Mouse (Mus musculus) embryonic facial prominence, embryonic 15.5 days (tissue): ENCODE measurements around the gene Rhpn2. TPM values are rescaled to one million over a fixed set of nuclear protein-coding genes. Genes with fewer than 3 reads are reported as not detected.
A peak's percentile ranks its signal among the peaks of the same experiment; 100 is the strongest.

Experiments
- ATAC-seq: fragments of 200-750 bp; cut with Nextera tagmentation; 2 replicates; pipeline ENCODE4 v1.8.0; 2017; ENCODE audit warnings: low read depth, moderate TSS enrichment; ENCODE audit not compliant: insufficient number of reproducible peaks, low FRiP score, low TSS enrichment
- H3K27ac ChIP-seq: fragments of 300-500 bp; sonication (generic); replicated peaks from 2 replicates; pipeline ENCODE4 v1.5.1; 2015; ENCODE audit warnings: mild to moderate bottlenecking, inconsistent platforms
- H3K27me3 ChIP-seq: fragments of 300-500 bp; sonication (generic); 2 replicates; pipeline ENCODE4 v1.6.1; 2015; ENCODE audit warnings: inconsistent platforms
- H3K36me3 ChIP-seq: fragments of 300-500 bp; sonication (generic); 2 replicates; pipeline ENCODE4 v1.6.1; 2015; ENCODE audit warnings: mild to moderate bottlenecking, inconsistent platforms
- H3K4me1 ChIP-seq: fragments of 300-500 bp; sonication (generic); 2 replicates; pipeline ENCODE4 v1.6.1; 2015; ENCODE audit warnings: inconsistent platforms
- H3K4me2 ChIP-seq: fragments of 300-500 bp; sonication (generic); replicated peaks from 2 replicates; pipeline ENCODE4 v1.6.1; 2015; ENCODE audit warnings: mild to moderate bottlenecking, inconsistent platforms
- H3K4me3 ChIP-seq: fragments of 300-500 bp; sonication (generic); replicated peaks from 2 replicates; pipeline ENCODE4 v1.5.1; 2015; ENCODE audit warnings: mild to moderate bottlenecking, inconsistent platforms
- H3K9ac ChIP-seq: fragments of 300-500 bp; sonication (generic); 2 replicates; pipeline ENCODE4 v1.6.1; 2015; ENCODE audit warnings: inconsistent platforms
- H3K9me3 ChIP-seq: fragments of 300-500 bp; sonication (generic); replicated peaks from 2 replicates; pipeline ENCODE4 v1.6.1; 2016; ENCODE audit warnings: inconsistent platforms
- WGBS: fragments of 180-500 bp; shearing (Covaris S2); methylation state at CpG from one replicate; pipeline ENCODE4 v1.1.7; 2015; 5-methylcytosine and 5-hydroxymethylcytosine counted together
- polyA plus RNA-seq: library from polyadenylated mRNA; unstranded; fragments of >200 nt; fragmentation: Nextera tagmentation; extraction: Ambion mirVana; gene quantifications from 2 replicates; pipeline ENCODE4 v1.2.1, GENCODE M21; 2015

The Rhpn2 gene
- polyA plus RNA-seq, 1 experiment from 2014 or later = 5.2 TPM

DNA sequence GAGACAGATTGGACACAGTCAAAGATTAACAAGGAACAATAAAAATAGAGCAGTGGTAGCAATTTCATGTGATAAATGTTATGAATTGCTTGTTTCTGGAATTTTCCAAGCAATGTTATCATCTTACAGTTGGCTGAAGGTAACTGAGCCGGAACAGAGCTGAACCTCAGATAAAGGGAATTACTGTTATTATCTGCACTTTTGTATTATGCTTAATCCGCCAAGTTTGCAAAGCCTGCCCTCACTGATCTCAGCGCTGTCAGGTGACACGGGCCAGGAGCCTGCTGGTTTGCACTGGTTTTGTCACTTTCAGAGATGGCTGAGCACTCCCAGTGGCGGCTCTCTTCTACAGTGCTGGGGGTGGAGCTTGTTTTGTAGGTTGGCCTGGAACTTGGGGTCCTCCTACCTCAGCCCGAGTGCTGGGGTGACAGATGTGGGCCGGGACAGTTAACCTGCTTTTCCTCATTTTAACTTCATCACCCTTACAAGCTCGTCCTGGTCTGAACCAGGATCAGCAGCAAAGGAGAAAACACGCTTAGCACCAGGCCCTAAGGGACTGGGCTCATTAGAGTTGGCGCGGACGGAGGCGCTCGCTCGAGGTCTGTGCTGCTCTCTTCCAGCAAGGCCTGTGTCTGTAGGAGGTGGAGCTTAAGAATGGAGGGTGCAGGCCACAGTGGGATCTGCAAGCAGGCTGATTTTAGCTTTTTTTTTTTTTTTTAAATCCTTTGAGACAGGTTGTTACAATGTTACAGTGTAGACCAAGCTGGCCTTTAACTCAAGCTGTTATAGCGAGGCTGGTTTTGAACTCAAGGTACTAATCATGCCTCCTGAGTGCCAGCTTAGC is 39.4 kb downstream of the Rhpn2 start:
- Histone ChIP-seq H3K27ac (no peak overlapping the region), H3K36me3 (no peaks in the 10 kb centered on the region), H3K4me2 (no peak overlapping the region), H3K9me3 (no peaks in the 10 kb centered on the region), H3K4me3 (no peak overlapping the region), H3K27me3 (no peaks in the 10 kb centered on the region), H3K4me1 (no peaks in the 10 kb centered on the region), H3K9ac (no peak overlapping the region)
- 57% methylated on average over 16 of the region's 16 CpGs for WGBS
- ATAC-seq = peak; percentile 46; the same call in 1 of the 2 replicates

DNA sequence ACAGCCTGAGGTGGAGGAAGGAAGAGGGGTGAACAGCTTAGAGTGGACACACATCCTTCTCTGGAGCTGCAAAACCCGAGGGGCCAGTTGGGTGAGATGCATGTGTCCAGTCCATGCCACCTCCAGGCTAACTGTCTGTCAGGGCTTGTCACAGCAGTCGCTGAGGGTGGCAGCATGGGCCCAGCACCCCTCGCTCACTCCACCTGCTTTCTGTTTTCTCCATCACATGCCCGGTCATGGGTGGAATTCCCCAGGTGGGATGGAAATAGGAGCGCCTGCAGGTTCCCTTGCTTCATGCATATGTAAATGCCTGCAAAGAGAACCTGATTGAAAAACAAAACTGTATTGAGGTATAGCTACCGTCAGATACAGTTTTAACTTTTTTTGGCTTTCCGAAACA is 40.3 kb downstream of the Rhpn2 start:
- H3K36me3 ChIP-seq = no peaks in the 10 kb centered on the region
- no peaks in the 10 kb centered on the region for H3K27me3 ChIP-seq
- no peak for ATAC-seq
- WGBS = 77% methylated on average over 7 of the region's 7 CpGs
- H3K4me3 ChIP-seq = no peak overlapping the region
- no peak overlapping the region for H3K4me2 ChIP-seq
- no peaks in the 10 kb centered on the region for H3K4me1 ChIP-seq
- H3K27ac ChIP-seq = no peak overlapping the region
- no peak overlapping the region for H3K9ac ChIP-seq
- H3K9me3 ChIP-seq = no peaks in the 10 kb centered on the region

DNA sequence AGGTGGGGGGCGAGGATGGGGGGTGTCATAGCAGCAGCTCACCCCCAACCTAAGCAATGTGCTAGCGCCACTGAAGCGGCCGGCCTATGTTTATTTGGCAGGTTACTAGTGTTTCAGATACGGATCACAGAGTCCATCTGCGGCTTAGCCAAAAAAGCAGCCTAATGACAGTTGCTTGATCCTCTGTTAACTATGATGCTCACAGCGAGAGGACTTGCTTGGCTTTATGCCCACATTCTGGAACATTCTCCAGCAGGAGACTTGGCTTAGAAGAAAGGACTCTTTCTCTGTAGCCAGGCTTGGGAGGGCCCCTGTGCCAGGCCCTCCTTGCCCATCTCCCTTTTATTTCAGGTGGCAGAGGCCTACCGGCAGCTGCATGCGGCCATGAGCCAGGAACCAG is 42.7 kb downstream of the Rhpn2 start:
- Histone ChIP-seq H3K4me3 (no peak overlapping the region), H3K4me1 (0 out of 2 replicates have a peak, but pooled peaks cover 4% of the 10 kb centered on the region), H3K36me3 (no peaks in the 10 kb centered on the region), H3K9ac (no peak overlapping the region), H3K9me3 (no peaks in the 10 kb centered on the region), H3K4me2 (no peak overlapping the region), H3K27ac (no peak overlapping the region), H3K27me3 (no peaks in the 10 kb centered on the region)
- ATAC-seq = no peak
- WGBS = 82% methylated on average over 9 of the region's 9 CpGs

- H3K36me3 ChIP-seq = no peaks in the 10 kb centered on the region
- H3K9me3 ChIP-seq = no peaks in the 10 kb centered on the region
- 0 out of 2 replicates have a peak, but pooled peaks cover 4% of the 10 kb centered on the region for H3K4me1 ChIP-seq
- no peak overlapping the region for H3K9ac ChIP-seq
- no peak overlapping the region for H3K4me3 ChIP-seq
- 42% methylated on average over 16 of the region's 16 CpGs for whole genome bisulfite sequencing
- ATAC-seq = no peak
- peak overlapping the region; percentile 25; the same call in 1 of the 2 replicates for H3K4me2 ChIP-seq
- no peak overlapping the region for H3K27ac ChIP-seq
- no peaks in the 10 kb centered on the region for H3K27me3 ChIP-seq
These were observed 45.6 kb downstream of the Rhpn2 start for GRCm38 (mm10) chr7:35379492-35380119.

DNA sequence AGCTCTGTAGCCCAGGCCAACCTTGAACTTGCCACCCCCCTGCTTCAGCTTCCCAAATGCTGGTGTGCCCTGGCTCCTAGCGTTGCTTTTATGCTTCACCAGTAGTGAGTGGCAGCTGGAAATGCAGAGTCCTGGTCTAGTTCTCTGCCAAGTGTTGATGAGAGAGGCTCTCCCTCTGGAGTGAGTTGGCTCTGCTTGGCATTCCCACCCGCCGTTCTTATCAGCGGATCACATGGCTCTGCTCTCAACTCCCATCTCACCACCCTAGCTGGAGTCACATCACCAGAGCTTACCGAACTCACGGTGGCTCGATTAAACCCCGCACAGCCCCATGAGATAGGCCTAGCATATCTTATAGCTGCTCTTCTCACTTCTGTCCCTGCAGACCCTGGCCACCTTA is 46.4 kb downstream of the Rhpn2 start:
- Histone ChIP-seq H3K9ac (no peak overlapping the region), H3K4me2 (no peak overlapping the region), H3K4me3 (no peak overlapping the region), H3K27ac (no peak overlapping the region), H3K9me3 (no peaks in the 10 kb centered on the region), H3K36me3 (no peaks in the 10 kb centered on the region), H3K27me3 (no peaks in the 10 kb centered on the region), H3K4me1 (0 out of 2 replicates have a peak, but pooled peaks cover 4% of the 10 kb centered on the region)
- WGBS = 85% methylated on average over 8 of the region's 8 CpGs
- ATAC-seq = no peak

- H3K4me1 ChIP-seq = 0 out of 2 replicates have a peak, but pooled peaks cover 4% of the 10 kb centered on the region
- H3K9ac ChIP-seq = no peak overlapping the region
- WGBS = 43% methylated on average over 15 of the region's 16 CpGs
- no peaks in the 10 kb centered on the region for H3K9me3 ChIP-seq
- no peak overlapping the region for H3K4me3 ChIP-seq
- no peaks in the 10 kb centered on the region for H3K36me3 ChIP-seq
- ATAC-seq = no peak
- H3K4me2 ChIP-seq = no peak overlapping the region
- H3K27ac ChIP-seq = no peak overlapping the region
- no peaks in the 10 kb centered on the region for H3K27me3 ChIP-seq
These were observed 47.9 kb downstream of the Rhpn2 start for GRCm38 (mm10) chr7:35381861-35382260.

GRCm38 (mm10) chr7:35382706-35383353 is 48.9 kb downstream of the Rhpn2 start:
- H3K27me3 ChIP-seq = no peaks in the 10 kb centered on the region
- WGBS = 34% methylated on average over 2 of the region's 2 CpGs
- H3K36me3 ChIP-seq = no peaks in the 10 kb centered on the region
- H3K4me2 ChIP-seq = no peak overlapping the region
- no peak overlapping the region for H3K9ac ChIP-seq
- ATAC-seq = no peak
- no peak overlapping the region for H3K4me3 ChIP-seq
- H3K27ac ChIP-seq = no peak overlapping the region
- H3K9me3 ChIP-seq = no peaks in the 10 kb centered on the region
- 0 out of 2 replicates have a peak, but pooled peaks cover 4% of the 10 kb centered on the region for H3K4me1 ChIP-seq

- ATAC-seq = no peak
- Histone ChIP-seq H3K36me3 (0 out of 2 replicates have a peak, but pooled peaks cover 3% of the 10 kb centered on the region), H3K27me3 (no peaks in the 10 kb centered on the region), H3K4me1 (no peaks in the 10 kb centered on the region; the same call in 1 of the 2 replicates), H3K27ac (no peak overlapping the region), H3K9me3 (no peaks in the 10 kb centered on the region), H3K9ac (no peak overlapping the region), H3K4me3 (no peak overlapping the region), H3K4me2 (no peak overlapping the region)
- 60% methylated on average over 6 of the region's 6 CpGs for WGBS
These were observed 52.6 kb downstream of the Rhpn2 start for GRCm38 (mm10) chr7:35386525-35386952.

DNA sequence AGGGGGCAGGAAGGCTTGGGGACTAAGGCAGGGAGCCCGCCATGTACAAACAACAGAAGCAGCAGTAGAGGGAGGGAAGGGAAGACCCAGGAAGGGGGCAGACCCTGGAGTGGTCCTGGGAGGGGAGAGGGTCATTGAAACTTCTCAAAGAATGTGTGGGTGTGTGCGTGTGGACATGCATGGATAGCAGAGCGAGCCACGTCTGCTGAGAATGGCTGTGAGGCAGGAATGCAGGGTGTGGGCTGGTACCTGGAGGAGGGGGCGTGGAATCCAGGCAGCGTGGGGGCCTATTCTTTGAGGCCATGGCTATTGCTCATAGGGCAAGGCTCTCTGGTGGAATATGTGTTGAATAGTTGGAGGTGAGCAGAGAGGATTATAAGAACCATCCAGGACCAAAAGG is 54.7 kb downstream of the Rhpn2 start:
- H3K27ac ChIP-seq = no peak overlapping the region
- no peaks in the 10 kb centered on the region; the same call in 1 of the 2 replicates for H3K4me1 ChIP-seq
- 50% methylated on average over 6 of the region's 6 CpGs for WGBS
- H3K4me3 ChIP-seq = no peak overlapping the region
- H3K36me3 ChIP-seq = peaks cover 10% of the 10 kb centered on the region; the same call in 1 of the 2 replicates
- no peak overlapping the region for H3K4me2 ChIP-seq
- no peaks in the 10 kb centered on the region for H3K9me3 ChIP-seq
- H3K9ac ChIP-seq = no peak overlapping the region
- H3K27me3 ChIP-seq = no peaks in the 10 kb centered on the region
- no peak for ATAC-seq

- no peak for ATAC-seq
- WGBS = 56% methylated on average over 5 of the region's 5 CpGs
- no peaks in the 10 kb centered on the region for H3K27me3 ChIP-seq
These were observed 59.0 kb downstream of the Rhpn2 start for GRCm38 (mm10) chr7:35392935-35393334.

More at GRCm38 (mm10) chr7:35392935-35393334, 59.0 kb downstream of the Rhpn2 start:
- Histone ChIP-seq H3K4me2 (no peak overlapping the region), H3K9ac (no peak overlapping the region), H3K9me3 (no peaks in the 10 kb centered on the region), H3K27ac (no peak overlapping the region), H3K36me3 (peaks cover 10% of the 10 kb centered on the region; the same call in 1 of the 2 replicates), H3K4me1 (peaks cover 16% of the 10 kb centered on the region), H3K4me3 (no peak overlapping the region)
